Mouse (Mus musculus) CH12.LX (cell line): Measurements from ENCODE around the gene Acss2. TPM values are rescaled to one million over a fixed set of nuclear protein-coding genes. Genes with fewer than 3 reads are reported as not detected.

Experiments used
- DNase-seq: peaks from one replicate; pipeline ENCODE4 v3.0.0-alpha.2; 2013; ENCODE audit errors: extremely low read depth
- H3K27ac ChIP-seq: 2 replicates; pipeline ENCODE4 v1.5.1; 2012; ENCODE audit warnings: low read depth, mild to moderate bottlenecking, control low read depth, moderate library complexity; ENCODE audit not compliant: insufficient read depth
- H3K27me3 ChIP-seq: replicated peaks from 2 replicates; pipeline ENCODE3; 2012; ENCODE audit warnings: inconsistent platforms
- H3K36me3 ChIP-seq, 2 experiments: replicated peaks in 1 of 2; 2 replicates each; pipeline versions ENCODE3 to v1.6.1; 2012; ENCODE audit warnings: inconsistent platforms in 1 of 2, low read length in 1 of 2, mild to moderate bottlenecking in 1 of 2, mixed read lengths in 1 of 2, moderate library complexity in 1 of 2; ENCODE audit not compliant: control insufficient read depth in 1 of 2, insufficient read depth in 1 of 2
- H3K4me1 ChIP-seq, 2 experiments: 2 replicates each; pipeline ENCODE4 v1.6.1; 2012; ENCODE audit warnings: inconsistent platforms in 1 of 2, moderate library complexity in 1 of 2; ENCODE audit not compliant: insufficient read depth in 2 of 2, control insufficient read depth in 1 of 2
- H3K4me2 ChIP-seq: 2 replicates; pipeline ENCODE4 v1.6.1; 2012; ENCODE audit warnings: low read depth, mild to moderate bottlenecking, control low read depth; ENCODE audit not compliant: poor library complexity, insufficient read depth, severe bottlenecking
- H3K4me3 ChIP-seq, 3 experiments: fragments of 150-350 bp in 1 of 3; sonication (generic) in 1 of 3; replicated peaks in 1 of 3; 2 replicates each; pipeline versions ENCODE3 to v1.5.1; 2011 to 2012; ENCODE audit warnings: low read depth in 2 of 3, low read length in 2 of 3, mild to moderate bottlenecking in 2 of 3, moderate library complexity in 2 of 3, control low read depth in 1 of 3, improper control_type of control experiment in 1 of 3, inconsistent platforms in 1 of 3, mixed read lengths in 1 of 3; ENCODE audit not compliant: poor library complexity in 1 of 3
- H3K79me2 ChIP-seq: replicated peaks from 2 replicates; pipeline ENCODE4 v1.6.1; 2012; ENCODE audit warnings: mild to moderate bottlenecking, moderate library complexity; ENCODE audit not compliant: control insufficient read depth, poor library complexity, insufficient read depth, severe bottlenecking; ENCODE audit errors: extremely low read depth
- H3K9ac ChIP-seq: 2 replicates; pipeline ENCODE4 v1.6.1; 2012; ENCODE audit warnings: low read depth, mild to moderate bottlenecking, control low read depth, moderate library complexity; ENCODE audit not compliant: insufficient read depth
- H3K9me3 ChIP-seq: replicated peaks from 2 replicates; pipeline ENCODE3; 2012; ENCODE audit warnings: low read length, inconsistent platforms, mixed read lengths
- BHLHE40 ChIP-seq: IDR thresholded peaks from 2 replicates; pipeline ENCODE4 v1.6.1; 2011; ENCODE audit warnings: mild to moderate bottlenecking, low read depth, low read length, improper control_type of control experiment
- CHD1 ChIP-seq: IDR thresholded peaks from 2 replicates; pipeline ENCODE4 v1.6.1; 2012; ENCODE audit warnings: low read depth, low read length, improper control_type of control experiment, inconsistent platforms
- CTCF ChIP-seq, 2 experiments: IDR thresholded peaks in 1 of 2; conservative IDR thresholded peaks in 1 of 2; 2 replicates each; pipeline ENCODE4 v1.5.1; 2011 to 2012; ENCODE audit warnings: low read depth in 2 of 2, low read length in 2 of 2, improper control_type of control experiment in 1 of 2, inconsistent platforms in 1 of 2, mild to moderate bottlenecking in 1 of 2, moderate library complexity in 1 of 2
- E2F4 ChIP-seq: IDR thresholded peaks from 2 replicates; pipeline ENCODE4 v1.6.1; 2011; ENCODE audit warnings: low read depth, low read length, improper control_type of control experiment; ENCODE audit not compliant: insufficient replicate concordance
- GABPA ChIP-seq: IDR thresholded peaks from 2 replicates; pipeline ENCODE4 v1.6.1; 2012; ENCODE audit warnings: low read depth, low read length, improper control_type of control experiment, inconsistent platforms; ENCODE audit not compliant: insufficient replicate concordance
- HCFC1 ChIP-seq: IDR thresholded peaks from 2 replicates; pipeline ENCODE4 v1.6.1; 2012; ENCODE audit warnings: low read depth, mild to moderate bottlenecking, inconsistent platforms, low read length, improper control_type of control experiment
- IRF4 ChIP-seq: IDR thresholded peaks from 2 replicates; pipeline ENCODE4 v1.6.1; 2014; ENCODE audit warnings: low read depth, mild to moderate bottlenecking, inconsistent platforms, low read length, improper control_type of control experiment
- KAT2A ChIP-seq: IDR thresholded peaks from 2 replicates; pipeline ENCODE4 v1.6.1; 2012; ENCODE audit warnings: low read length, improper control_type of control experiment, inconsistent platforms; ENCODE audit not compliant: insufficient replicate concordance
- MAFK ChIP-seq: IDR thresholded peaks from 2 replicates; pipeline ENCODE4 v1.6.1; 2011; ENCODE audit warnings: low read length, improper control_type of control experiment; ENCODE audit not compliant: insufficient replicate concordance
- MAZ ChIP-seq: IDR thresholded peaks from 2 replicates; pipeline ENCODE4 v1.6.1; 2012; ENCODE audit warnings: low read depth, mild to moderate bottlenecking, inconsistent platforms, low read length, improper control_type of control experiment, moderate library complexity
- MEF2A ChIP-seq: IDR thresholded peaks from 2 replicates; pipeline ENCODE4 v1.6.1; 2014; ENCODE audit warnings: low read depth, mild to moderate bottlenecking, inconsistent platforms, low read length, improper control_type of control experiment, borderline replicate concordance
- PAX5 ChIP-seq: IDR thresholded peaks from 2 replicates; pipeline ENCODE4 v1.6.1; 2012; ENCODE audit warnings: low read length, inconsistent platforms, mixed read lengths
- POLR2A ChIP-seq: IDR thresholded peaks from 2 replicates; pipeline ENCODE4 v1.6.1; 2011; ENCODE audit warnings: low read depth, mild to moderate bottlenecking, improper control_type of control experiment, low read length
- POLR2AphosphoS2 ChIP-seq: IDR thresholded peaks from 2 replicates; pipeline ENCODE4 v1.6.1; 2011; ENCODE audit warnings: low read depth, low read length, improper control_type of control experiment
- RAD21 ChIP-seq: IDR thresholded peaks from 2 replicates; pipeline ENCODE4 v1.6.1; 2011; ENCODE audit warnings: low read depth, mild to moderate bottlenecking, low read length, improper control_type of control experiment, moderate library complexity
- SMC3 ChIP-seq: IDR thresholded peaks from 2 replicates; pipeline ENCODE4 v1.6.1; 2011; ENCODE audit warnings: low read depth, low read length, improper control_type of control experiment
- TCF12 ChIP-seq: IDR thresholded peaks from 2 replicates; pipeline ENCODE4 v1.6.1; 2014; ENCODE audit warnings: low read depth, mild to moderate bottlenecking, inconsistent platforms, low read length, improper control_type of control experiment
- UBTF ChIP-seq: IDR thresholded peaks from 2 replicates; pipeline ENCODE4 v1.6.1; 2012; ENCODE audit warnings: low read depth, mild to moderate bottlenecking, inconsistent platforms, low read length, improper control_type of control experiment, moderate library complexity
- USF2 ChIP-seq: conservative IDR thresholded peaks from 2 replicates; pipeline ENCODE4 v1.6.1; 2011; ENCODE audit warnings: low read depth, low read length, improper control_type of control experiment
- ZC3H11A ChIP-seq: IDR thresholded peaks from 2 replicates; pipeline ENCODE4 v1.6.1; 2012; ENCODE audit warnings: low read depth, mild to moderate bottlenecking, inconsistent platforms, low read length, improper control_type of control experiment
- ZKSCAN1 ChIP-seq: IDR thresholded peaks from 2 replicates; pipeline ENCODE4 v1.6.1; 2012; ENCODE audit warnings: low read depth, inconsistent platforms, low read length, improper control_type of control experiment, borderline replicate concordance
- ZNF384 ChIP-seq: IDR thresholded peaks from 2 replicates; pipeline ENCODE4 v1.6.1; 2012; ENCODE audit warnings: low read depth, low read length, improper control_type of control experiment, inconsistent platforms
- dilution Hi-C: fragments of 300-500 bp; cut with MboI; formaldehyde crosslinking; loops from 2 replicates; pipeline ENCODE4 v1.14.3; 2020; ENCODE audit warnings: low sequenced_read_pairs; ENCODE audit not compliant: extremely low pct_unique_long_range_greater_than_20kb, extremely low pct_ligation_motif_present
- in situ Hi-C: fragments of 300-500 bp; cut with MboI; formaldehyde crosslinking; loops from 3 replicates; pipeline ENCODE4 v1.14.3; 2019; ENCODE audit warnings: low sequenced_read_pairs, low pct_ligation_motif_present, low pct_unique_long_range_greater_than_20kb, mixed read lengths
- polyA plus RNA-seq: library from polyadenylated mRNA; unstranded; fragments of >175 nt; gene quantifications from 2 replicates; pipeline ENCODE4 v1.2.1, GENCODE M21; 2012; ENCODE audit warnings: low read depth; ENCODE audit not compliant: insufficient read length
- total RNA-seq, 2 experiments: library from RNA; depleted of rRNA; stranded (reverse); fragments of 300-350 nt in 1 of 2; fragments of >200 nt in 1 of 2; gene quantifications; 2 replicates each; pipeline ENCODE4 v1.2.3; 2012 to 2014

Gene Acss2
- total and polyA plus RNA-seq, 3 experiments = 3.4 to 11.0 (median 10.0) TPM

GRCm38 (mm10) chr2:155473570-155474088, 44.1 kb upstream of the Acss2 start, which contains the start of gene Ncoa6 (continued):
- no peak for TF ChIP-seq CHD1
- no peak for TF ChIP-seq MAZ
- TF ChIP-seq TCF12 = peak; percentile 68
- TF ChIP-seq IRF4 = no peak; the same call in 1 of the 2 replicates
- peak; percentile 48; the same call in 1 of the 2 replicates for TF ChIP-seq BHLHE40
- TF ChIP-seq POLR2AphosphoS2 = no peak
- no peak for TF ChIP-seq KAT2A
- peak; percentile 56 for TF ChIP-seq USF2
- TF ChIP-seq POLR2A = peak; percentile 88

- no peaks in the 10 kb centered on the region for H3K9me3 ChIP-seq
- in situ Hi-C loops (no loop called here), dilution Hi-C loops (no loop called here)
- no peak overlapping the region for H3K9ac ChIP-seq
- H3K27ac ChIP-seq = no peak overlapping the region
- peak; percentile 72 for TF ChIP-seq RAD21
- TF ChIP-seq CHD1 = no peak
- peak; percentile 20 to 80; a peak in 3 of 4 replicates for TF ChIP-seq CTCF (conservative IDR thresholded peaks at IDR 0.05 in 1 of 2, IDR thresholded peaks at IDR 0.05 in 1 of 2; ENCODE audit: low read depth in 2 of 2, low read length in 2 of 2)
- TF ChIP-seq MEF2A = no peak
- TF ChIP-seq SMC3 = peak; percentile 59
- H3K79me2 ChIP-seq = no peaks in the 10 kb centered on the region
- H3K4me3 ChIP-seq = no peak overlapping the region
- DNase-seq = peak; percentile 73
- no peaks in the 10 kb centered on the region for H3K4me1 ChIP-seq
- H3K27me3 ChIP-seq = no peaks in the 10 kb centered on the region
- no peaks in the 10 kb centered on the region for H3K36me3 ChIP-seq
- no peak overlapping the region for H3K4me2 ChIP-seq
Measured at GRCm38 (mm10) chr2:155482021-155482420, 35.7 kb upstream of the Acss2 start.

- no peak overlapping the region for H3K9ac ChIP-seq
- in situ Hi-C loops = no loop called here
- dilution Hi-C loops = no loop called here
- H3K36me3 ChIP-seq = peaks cover 0 to 7% of the 10 kb centered on the region in 2 experiments
- H3K27ac ChIP-seq = no peak overlapping the region
- no peaks in the 10 kb centered on the region for H3K79me2 ChIP-seq
- DNase-seq = no peak
- TF ChIP-seq POLR2A (no peak), IRF4 (no peak), MAZ (no peak), ZKSCAN1 (no peak), ZNF384 (no peak), GABPA (no peak), PAX5 (no peak), KAT2A (no peak), POLR2AphosphoS2 (no peak), HCFC1 (no peak), UBTF (no peak), USF2 (no peak), MAFK (no peak), E2F4 (no peak), ZC3H11A (no peak), BHLHE40 (no peak)
- no peaks in the 10 kb centered on the region for H3K9me3 ChIP-seq
- no peak overlapping the region for H3K4me3 ChIP-seq
- H3K27me3 ChIP-seq = no peaks in the 10 kb centered on the region
- no peaks in the 10 kb centered on the region for H3K4me1 ChIP-seq
- H3K4me2 ChIP-seq = no peak overlapping the region
Measured at GRCm38 (mm10) chr2:155490998-155491397, 26.8 kb upstream of the Acss2 start.
